Mouse (Mus musculus) cerebellum, adult 2 months (tissue): ENCODE results near the gene Atic. TPM values are rescaled to one million over a fixed set of nuclear protein-coding genes. Genes with fewer than 3 reads are reported as not detected.
A peak's percentile ranks its signal among the peaks of the same experiment; 100 is the strongest.

Experiments
- DNase-seq, 2 experiments: peaks; one replicate each; pipeline ENCODE4 v3.0.0; 2021
- H3K27ac ChIP-seq: fragments of 200-500 bp; 2 replicates; pipeline ENCODE4 v1.5.1; 2012; ENCODE audit warnings: low read length, control low read depth, inconsistent platforms; ENCODE audit not compliant: insufficient read depth
- H3K27me3 ChIP-seq: fragments of 200-500 bp; 2 replicates; pipeline ENCODE4 v1.6.1; 2012; ENCODE audit warnings: inconsistent platforms, mild to moderate bottlenecking, low read length, moderate library complexity; ENCODE audit not compliant: control insufficient read depth, insufficient read depth
- H3K4me1 ChIP-seq: fragments of 200-500 bp; 2 replicates; pipeline ENCODE4 v1.6.1; 2011; ENCODE audit warnings: low read length; ENCODE audit not compliant: control insufficient read depth, insufficient read depth
- H3K4me3 ChIP-seq: fragments of 200-500 bp; replicated peaks from 2 replicates; pipeline ENCODE3; 2011; ENCODE audit warnings: mild to moderate bottlenecking, low read depth, low read length, control low read depth; ENCODE audit not compliant: insufficient read depth
- CTCF ChIP-seq: fragments of 200-500 bp; IDR thresholded peaks from 2 replicates; pipeline ENCODE4 v1.5.1; 2011; ENCODE audit warnings: low read depth, mild to moderate bottlenecking, control low read depth, low read length, moderate library complexity, borderline replicate concordance; ENCODE audit not compliant: insufficient read depth
- POLR2A ChIP-seq: fragments of 200-500 bp; IDR thresholded peaks from 2 replicates; pipeline ENCODE4 v1.6.1; 2011; ENCODE audit warnings: low read length, control low read depth, borderline replicate concordance; ENCODE audit not compliant: insufficient read depth
- WGBS: fragments of 180-500 bp; shearing (Covaris S2); methylation state at CpG from one replicate; pipeline ENCODE4 v1.1.7; 2018; 5-methylcytosine and 5-hydroxymethylcytosine counted together
- polyA plus RNA-seq: library from polyadenylated mRNA; depleted of rRNA; stranded (reverse); fragments of >200 nt; gene quantifications from 2 replicates; pipeline ENCODE4 v1.2.3, GENCODE M21; 2012

Atic gene
- polyA plus RNA-seq, 1 experiment: 21.3 TPM

- H3K4me1 ChIP-seq: no peaks in the 10 kb centered on the region
- no peak overlapping the region for H3K4me3 ChIP-seq
- DNase-seq: no peak
- H3K27ac ChIP-seq: no peak overlapping the region
- WGBS: 61% methylated on average over 10 of the region's 10 CpGs
- no peaks in the 10 kb centered on the region; the same call in 1 of the 2 replicates for H3K27me3 ChIP-seq
- TF ChIP-seq POLR2A: no peak
- no peak for TF ChIP-seq CTCF
Observed at GRCm38 (mm10) chr1:71550626-71551195, 6.2 kb upstream of the Atic start.

GRCm38 (mm10) chr1:71560626-71561025 lies 3.7 kb downstream of the Atic start:
- Histone ChIP-seq H3K4me3 (no peak overlapping the region), H3K27ac (no peak overlapping the region), H3K4me1 (no peaks in the 10 kb centered on the region), H3K27me3 (no peaks in the 10 kb centered on the region)
- 96% methylated on average over 4 of the region's 4 CpGs for WGBS
- TF ChIP-seq POLR2A (no peak), CTCF (no peak)
- DNase-seq: no peak

DNA sequence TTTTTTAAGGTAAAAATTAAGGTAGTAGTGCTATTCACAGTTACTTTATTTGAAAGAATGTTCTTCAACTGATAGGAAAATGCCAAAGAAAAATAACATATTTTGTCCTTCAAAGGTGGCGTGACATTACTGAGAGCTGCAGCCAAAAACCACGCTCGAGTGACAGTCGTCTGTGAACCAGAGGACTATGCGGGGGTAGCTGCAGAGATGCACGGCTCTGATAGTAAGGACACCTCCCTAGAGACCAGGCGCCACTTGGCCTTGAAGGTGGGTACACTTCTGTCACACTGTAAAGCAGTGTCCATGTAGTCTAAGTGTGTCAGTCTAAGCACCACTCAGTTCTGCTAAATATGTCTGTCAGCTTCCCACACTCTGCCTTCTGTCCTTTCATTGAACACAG lies 7.3 kb downstream of the Atic start:
- Histone ChIP-seq H3K27me3 (no peaks in the 10 kb centered on the region), H3K4me1 (no peaks in the 10 kb centered on the region), H3K4me3 (no peak overlapping the region), H3K27ac (no peak overlapping the region)
- DNase-seq: no peak
- TF ChIP-seq CTCF (no peak), POLR2A (no peak)
- 85% methylated on average over 7 of the region's 7 CpGs for WGBS

GRCm38 (mm10) chr1:71567884-71568605 lies 11.1 kb downstream of the Atic start:
- Histone ChIP-seq H3K4me3 (no peak overlapping the region), H3K27ac (no peak overlapping the region), H3K27me3 (no peaks in the 10 kb centered on the region), H3K4me1 (no peaks in the 10 kb centered on the region)
- TF ChIP-seq POLR2A (no peak), CTCF (no peak)
- no peak for DNase-seq
- 34% methylated on average over 16 of the region's 16 CpGs for WGBS

DNA sequence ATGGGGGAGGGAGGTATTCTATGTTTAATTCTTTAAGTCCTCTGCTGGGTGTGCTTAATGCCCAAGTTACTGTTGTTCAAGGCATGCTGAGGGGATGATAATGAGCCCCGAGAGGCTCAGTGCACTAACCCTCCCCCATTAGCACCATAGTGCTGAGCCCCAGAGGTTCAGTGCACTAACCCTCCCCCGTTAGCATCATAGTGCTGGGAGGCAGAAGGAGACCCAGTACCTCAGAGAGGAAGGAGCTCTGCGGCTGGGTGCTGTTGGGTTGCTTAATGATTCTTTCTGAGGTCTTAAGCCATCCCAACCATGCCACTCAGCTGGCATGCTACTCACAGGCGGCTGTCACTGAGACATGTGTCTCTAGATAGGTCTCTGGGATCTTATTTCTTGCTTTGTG lies 13.2 kb downstream of the Atic start:
- no peak for DNase-seq
- no peak overlapping the region for H3K4me3 ChIP-seq
- no peak for TF ChIP-seq POLR2A
- TF ChIP-seq CTCF: no peak
- H3K27me3 ChIP-seq: no peaks in the 10 kb centered on the region
- WGBS: 89% methylated on average over 4 of the region's 4 CpGs
- H3K4me1 ChIP-seq: no peaks in the 10 kb centered on the region
- no peak overlapping the region for H3K27ac ChIP-seq

DNA sequence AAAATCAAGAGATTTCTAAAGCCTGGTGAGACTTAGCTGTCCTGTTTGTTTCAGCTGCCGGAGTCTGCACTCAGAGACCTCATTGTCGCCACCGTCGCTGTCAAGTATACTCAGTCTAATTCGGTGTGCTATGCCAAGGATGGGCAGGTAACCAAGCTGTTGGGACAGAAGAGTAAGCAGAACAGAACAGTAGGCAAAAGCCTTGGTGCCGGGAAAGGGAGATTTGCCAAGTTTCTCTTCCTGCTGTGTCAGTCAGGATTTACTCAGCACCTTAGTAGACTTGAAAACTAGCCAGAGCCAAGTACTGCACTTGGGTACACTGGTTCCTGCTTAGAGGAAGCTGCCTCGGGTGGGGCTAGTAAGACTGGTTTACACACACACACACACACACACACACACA lies 19.0 kb downstream of the Atic start:
- Histone ChIP-seq H3K27ac (no peak overlapping the region), H3K27me3 (no peaks in the 10 kb centered on the region), H3K4me1 (peaks cover 5% of the 10 kb centered on the region; the same call in 1 of the 2 replicates), H3K4me3 (no peak overlapping the region)
- 11% methylated on average over 7 of the region's 7 CpGs for WGBS
- TF ChIP-seq POLR2A: no peak
- TF ChIP-seq CTCF: no peak
- peak; percentile 43 to 75 for DNase-seq

GRCm38 (mm10) chr1:71576837-71577236 lies 19.9 kb downstream of the Atic start:
- Histone ChIP-seq H3K4me3 (no peak overlapping the region), H3K27me3 (no peaks in the 10 kb centered on the region), H3K27ac (no peak overlapping the region), H3K4me1 (peaks cover 5% of the 10 kb centered on the region; the same call in 1 of the 2 replicates)
- no peak for DNase-seq
- TF ChIP-seq POLR2A: no peak
- no peak for TF ChIP-seq CTCF
- WGBS: 92% methylated on average over 6 of the region's 6 CpGs

GRCm38 (mm10) chr1:71579526-71579925 lies 22.6 kb downstream of the Atic start:
- DNase-seq: no peak
- TF ChIP-seq POLR2A (no peak), CTCF (no peak)
- no peak overlapping the region for H3K4me3 ChIP-seq
- H3K27ac ChIP-seq: no peak overlapping the region
- WGBS: 81% methylated on average over 4 of the region's 4 CpGs
- no peaks in the 10 kb centered on the region for H3K27me3 ChIP-seq
- peaks cover 5% of the 10 kb centered on the region; the same call in 1 of the 2 replicates for H3K4me1 ChIP-seq

DNA sequence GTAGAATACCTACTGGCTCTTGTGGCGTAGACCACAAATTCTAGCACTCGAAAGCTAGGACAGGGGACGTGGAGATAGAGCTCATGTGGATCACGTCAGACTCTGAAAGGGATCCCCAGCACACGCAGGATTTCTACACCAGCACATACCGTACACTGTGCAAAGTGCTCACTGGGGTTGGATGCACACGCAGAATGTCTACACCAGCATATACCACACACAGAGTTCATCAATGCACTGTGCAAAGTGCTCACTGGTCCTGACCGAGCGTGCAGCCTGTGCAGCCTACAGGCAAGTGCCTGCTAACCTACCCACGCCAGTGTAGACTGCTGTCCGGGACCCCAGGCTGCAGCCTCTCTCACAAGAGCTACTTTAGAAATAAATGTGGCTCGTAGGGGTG lies 23.5 kb downstream of the Atic start:
- TF ChIP-seq POLR2A (no peak), CTCF (no peak)
- Histone ChIP-seq H3K4me1 (peaks cover 5% of the 10 kb centered on the region; the same call in 1 of the 2 replicates), H3K4me3 (no peak overlapping the region), H3K27me3 (no peaks in the 10 kb centered on the region), H3K27ac (no peak overlapping the region)
- DNase-seq: no peak
- 95% methylated on average over 12 of the region's 12 CpGs for WGBS
